Mouse (Mus musculus) gastrocnemius, postnatal 36 days (tissue): Measurements from ENCODE around the gene Duoxa2. TPM values are rescaled to one million over a fixed set of nuclear protein-coding genes. Genes with fewer than 3 reads are reported as not detected.

ENCODE experiments used
- DNase-seq, 2 experiments: peaks; one replicate each; pipeline ENCODE4 v3.0.0; 2022
- intact Hi-C: fragments of 180-260 bp; cut with DNase I; formaldehyde crosslinking; loops from one replicate; pipeline ENCODE4 v1.15.1; 2025
- long read RNA-seq, 2 experiments: library from polyadenylated mRNA; stranded (forward); transcript quantifications; one replicate each; pipeline ENCODE4 v2.0.0; 2021
- total RNA-seq, 2 experiments: library from RNA; stranded (reverse); gene quantifications; 2 replicates each; pipeline ENCODE4 v1.2.3; 2021

Duoxa2 gene
- not detected for total RNA-seq
- long read RNA-seq, experiment 1, partial matches to known transcripts: 0 of 1 reads
- long read RNA-seq, experiment 1, other reads (novel, unspliced or antisense): 0 of 1 reads
- long read RNA-seq, experiment 2: 0 reads

DNA sequence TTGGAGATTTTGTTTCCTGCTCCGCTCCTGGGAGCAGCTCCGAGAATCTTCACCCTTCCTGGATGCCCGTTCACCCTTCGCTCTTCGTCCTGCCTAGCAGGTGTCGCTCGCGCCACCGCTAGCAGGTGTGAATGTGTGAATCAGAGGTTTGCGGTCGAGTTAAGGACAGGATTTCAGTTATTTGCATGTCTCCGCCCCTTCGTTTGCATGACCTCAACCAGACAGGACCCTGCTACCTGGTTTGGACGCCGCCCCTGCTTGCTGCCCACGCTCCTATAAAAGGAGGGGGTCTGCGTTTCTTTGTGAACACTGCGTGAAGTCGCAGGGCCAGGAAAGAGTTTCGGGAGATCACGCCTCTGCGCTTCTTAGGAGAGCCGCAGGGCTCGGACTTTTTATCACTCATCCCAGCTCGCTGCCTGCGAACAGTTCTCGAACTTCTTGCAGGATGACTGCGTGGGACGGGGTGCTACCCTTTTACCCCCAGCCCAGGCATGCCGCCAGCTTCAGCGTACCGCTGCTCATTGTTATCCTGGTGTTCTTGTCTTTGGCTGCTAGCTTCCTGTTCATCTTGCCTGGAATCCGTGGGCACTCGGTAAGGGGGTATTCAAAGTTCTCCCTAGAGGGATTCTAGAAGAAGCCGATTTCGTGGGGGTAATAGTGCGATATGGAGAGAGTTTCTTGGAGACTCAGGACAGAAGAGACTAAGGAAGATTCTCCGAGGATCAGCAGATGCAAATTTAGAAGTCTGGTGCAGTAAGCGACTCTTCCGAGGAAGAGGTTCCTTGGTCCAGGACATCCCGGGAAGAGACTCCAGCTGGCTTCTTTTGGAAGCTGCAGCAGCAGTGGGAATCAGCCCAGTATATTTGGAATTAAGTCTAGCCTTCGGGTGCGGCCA, at the start of gene Duoxa2:
Gene Duoxa2 (plus strand): TSS at position 305 of the 895 bp plus-strand sequence.
- no peak for DNase-seq
- intact Hi-C loops: no loop called here

- intact Hi-C loops: no loop called here
- no peak for DNase-seq
Observed at GRCm38 (mm10) chr2:122255997-122256396, 42.7 kb upstream of the Duoxa2 start.

- DNase-seq: no peak
- intact Hi-C loops: no loop called here
Observed at GRCm38 (mm10) chr2:122260729-122261128, 38.0 kb upstream of the Duoxa2 start.

DNA sequence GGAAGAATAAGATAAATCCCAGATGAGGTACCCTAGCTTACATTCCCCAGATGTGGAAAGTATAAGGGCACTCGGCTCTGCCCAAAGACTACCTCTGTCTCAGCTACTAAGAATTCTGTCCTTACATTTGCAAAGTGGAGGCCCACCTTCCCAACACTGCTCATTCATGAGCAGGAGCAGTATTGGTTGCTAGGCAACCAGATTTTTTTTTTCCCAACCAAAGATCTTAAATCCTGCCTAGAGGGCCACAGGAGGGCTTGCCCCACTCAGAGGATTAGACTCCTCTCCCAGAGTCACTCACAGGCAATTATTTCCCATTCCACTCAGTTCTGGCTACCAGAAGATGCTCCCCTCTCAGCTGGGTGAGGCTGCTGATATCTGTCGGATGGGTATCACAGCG, 34.0 kb upstream of the Duoxa2 start:
- intact Hi-C loops: no loop called here

DNA sequence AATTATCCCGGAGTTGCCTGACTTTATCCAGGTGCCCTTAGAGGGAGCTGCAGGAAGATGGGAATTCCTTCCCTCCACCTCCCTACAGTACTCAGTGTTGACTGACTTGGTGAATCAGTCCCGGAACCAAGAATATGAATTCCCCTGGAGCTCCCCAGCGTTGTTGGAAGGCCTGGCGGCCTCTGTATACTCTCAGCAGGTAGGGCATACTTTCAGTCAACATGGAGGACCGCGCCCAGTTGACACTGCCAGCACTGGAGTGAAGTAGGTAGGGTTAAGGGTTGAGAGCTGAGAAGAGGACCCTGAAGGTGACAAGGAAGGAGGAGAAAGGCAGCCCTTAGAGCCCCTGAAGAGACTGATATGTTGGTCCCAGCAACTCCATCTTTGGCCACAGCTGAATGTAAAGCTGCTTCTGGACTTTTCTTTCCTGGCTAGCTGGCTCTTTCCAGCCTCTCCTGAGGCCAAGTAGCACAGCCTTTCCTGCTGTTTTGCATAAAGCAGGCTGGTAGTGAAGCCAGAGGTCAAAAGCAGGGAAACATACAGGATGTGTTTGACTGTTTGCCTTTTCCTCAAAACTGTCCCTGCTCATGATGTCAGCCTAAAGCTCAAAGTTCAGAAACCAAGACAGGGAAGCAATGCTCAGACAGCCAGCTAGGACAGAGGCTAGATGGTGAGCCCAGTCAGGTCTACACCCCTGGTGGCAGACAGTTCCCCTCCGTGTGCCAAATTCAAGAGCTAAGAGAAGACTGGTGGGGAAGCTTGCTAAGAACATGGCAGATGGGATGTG, 32.1 kb upstream of the Duoxa2 start:
- no peak for DNase-seq
- intact Hi-C loops: no loop called here

More for the DNA sequence above, 34.0 kb upstream of the Duoxa2 start:
- no peak for DNase-seq

DNA sequence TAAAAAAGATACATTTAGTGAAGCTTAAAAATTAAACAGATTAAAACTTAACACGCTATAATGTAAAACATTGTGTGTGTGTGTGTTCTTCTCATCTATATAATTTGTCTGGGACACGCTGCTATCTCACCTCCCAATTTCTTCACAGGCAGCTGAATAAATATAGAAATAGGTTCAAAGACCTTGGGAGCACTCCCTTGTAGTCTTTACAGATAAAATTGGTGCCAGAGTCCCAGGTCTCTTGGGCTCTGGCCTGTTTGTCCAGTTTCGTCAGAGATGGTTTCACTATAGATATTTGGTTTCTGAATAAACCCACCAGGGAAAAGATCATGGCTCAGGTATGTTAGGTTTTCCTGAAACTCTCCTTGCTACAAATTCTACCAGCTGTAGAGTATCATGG, 19.9 kb upstream of the Duoxa2 start:
- DNase-seq: no peak
- intact Hi-C loops: no loop called here

- intact Hi-C loops: no loop called here
- DNase-seq: no peak
Observed at GRCm38 (mm10) chr2:122284091-122284490, 14.6 kb upstream of the Duoxa2 start.

DNA sequence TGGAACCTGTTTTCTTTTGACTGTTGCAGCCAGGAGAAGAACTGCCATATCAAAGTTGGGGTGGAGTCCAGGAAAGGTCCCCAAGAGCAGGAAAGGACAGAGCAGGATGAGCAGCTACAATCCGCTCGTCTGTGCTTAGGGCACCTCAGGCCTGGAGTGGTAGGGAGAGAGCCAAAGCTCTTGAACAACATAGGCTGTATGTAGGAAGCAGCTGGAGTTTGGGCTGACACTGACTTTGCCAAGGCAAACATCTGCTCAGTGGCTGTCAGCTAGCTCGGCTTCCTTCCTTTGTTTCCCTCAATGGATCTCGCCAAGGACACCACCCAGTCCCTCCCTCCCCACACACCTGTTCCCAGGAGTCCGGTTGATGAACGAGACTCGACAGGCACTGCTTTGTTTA, 12.6 kb upstream of the Duoxa2 start:
- intact Hi-C loops: no loop called here
- DNase-seq: no peak

GRCm38 (mm10) chr2:122294916-122295315, 3.8 kb upstream of the Duoxa2 start:
- intact Hi-C loops: no loop called here
- DNase-seq: no peak

- intact Hi-C loops: no loop called here
Observed at GRCm38 (mm10) chr2:122297271-122298095, 1.2 kb upstream of the Duoxa2 start.

GRCm38 (mm10) chr2:122298096-122298499, 602 bp upstream of the Duoxa2 start, which contains the start of gene Duox2:
TSS of gene Duox2 (minus strand) at chr2:122298449.
- intact Hi-C loops: no loop called here
- no peak for DNase-seq

More at GRCm38 (mm10) chr2:122297271-122298095, 1.2 kb upstream of the Duoxa2 start:
- DNase-seq: no peak

DNA sequence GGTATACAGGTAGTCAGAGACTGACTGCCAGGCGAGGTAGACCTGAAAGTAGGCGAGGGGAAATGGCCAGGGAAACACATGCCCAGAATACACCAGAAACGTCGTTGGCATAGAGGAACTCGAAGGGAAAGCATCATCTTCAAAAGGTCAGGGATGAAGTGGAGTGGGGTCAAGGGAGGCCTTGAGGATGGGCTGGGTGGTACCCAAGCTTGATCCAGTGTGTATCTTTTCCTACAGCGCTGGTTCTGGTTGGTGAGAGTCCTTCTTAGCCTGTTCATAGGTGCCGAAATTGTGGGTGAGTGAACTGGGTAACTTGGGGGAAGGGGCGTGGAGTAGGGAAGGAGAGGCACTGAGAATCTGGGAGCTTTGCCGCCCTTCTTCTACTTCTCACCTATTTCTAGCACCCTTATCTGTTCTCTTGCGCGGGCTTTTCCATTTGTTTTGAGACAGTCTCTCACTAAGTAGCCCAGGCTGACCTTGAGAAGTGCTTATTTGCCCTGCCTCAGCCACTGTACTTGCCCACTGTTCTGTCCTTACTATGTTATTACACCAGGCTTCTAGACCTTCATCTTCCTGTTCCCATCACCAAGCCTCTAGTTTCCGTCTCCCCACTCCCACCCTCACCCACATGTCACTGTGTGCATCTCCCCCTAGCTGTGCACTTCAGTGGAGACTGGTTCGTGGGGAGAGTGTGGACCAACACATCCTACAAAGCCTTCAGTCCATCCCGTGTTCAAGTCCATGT, 1.4 kb downstream of the Duoxa2 start:
- no peak for DNase-seq
- intact Hi-C loops: loop anchor here (5.0 kb wide), 1 partner anchor 108 kb away; no protein-coding TSS in a partner anchor

DNA sequence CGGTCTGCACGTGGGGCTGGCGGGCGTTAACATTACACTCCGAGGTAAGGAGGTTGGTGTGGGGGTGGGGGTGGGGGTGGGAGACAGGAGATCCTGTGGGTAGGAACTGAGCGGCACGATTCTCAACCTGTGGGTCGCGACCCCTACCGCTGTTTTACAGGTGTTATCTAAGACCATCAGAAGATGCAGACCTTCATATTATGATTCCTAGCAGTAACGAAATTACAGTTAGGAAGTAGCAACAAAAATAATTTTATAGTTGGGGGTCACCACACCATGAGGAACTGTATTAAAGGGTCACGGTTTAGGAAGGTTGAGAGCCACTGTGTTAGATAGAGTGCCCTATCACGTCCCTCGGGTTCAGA, 1.9 kb downstream of the Duoxa2 start:
- no peak for DNase-seq
- intact Hi-C loops: loop anchor here (5.0 kb wide), 1 partner anchor 108 kb away; no protein-coding TSS in a partner anchor

DNA sequence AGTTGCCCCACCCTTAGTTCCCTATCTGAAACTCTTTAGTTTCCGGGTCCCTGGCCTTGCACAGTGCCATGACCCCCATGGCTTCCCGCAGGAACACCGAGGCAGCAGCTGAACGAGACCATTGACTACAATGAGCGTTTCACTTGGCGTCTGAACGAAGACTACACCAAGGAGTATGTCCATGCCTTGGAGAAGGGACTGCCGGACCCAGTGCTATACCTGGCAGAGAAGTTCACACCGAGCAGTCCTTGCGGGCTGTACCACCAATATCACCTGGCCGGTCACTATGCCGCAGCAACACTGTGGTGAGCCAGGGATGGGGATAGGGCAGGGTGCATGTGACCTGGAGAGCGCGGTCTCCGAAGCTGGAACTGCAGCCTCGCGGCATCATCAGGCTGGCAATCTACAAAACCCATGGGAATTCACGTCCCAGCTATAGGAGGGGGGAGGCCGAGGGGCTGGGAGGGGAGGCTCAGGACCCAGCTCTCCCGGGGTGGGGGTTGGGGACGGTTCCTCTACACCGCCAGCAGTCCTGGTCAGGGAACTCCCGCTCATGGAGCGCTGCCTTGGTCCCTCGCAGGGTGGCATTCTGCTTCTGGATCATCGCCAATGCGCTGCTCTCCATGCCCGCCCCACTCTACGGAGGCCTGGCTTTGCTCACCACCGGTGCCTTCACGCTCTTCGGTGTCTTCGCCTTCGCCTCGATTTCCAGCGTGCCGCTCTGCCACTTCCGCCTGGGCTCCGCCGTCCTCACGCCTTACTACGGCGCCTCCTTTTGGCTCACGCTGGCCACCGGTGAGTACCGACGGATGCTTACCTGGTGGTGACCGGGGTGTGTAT, 2.6 kb downstream of the Duoxa2 start:
- intact Hi-C loops: loop anchor here (5.0 kb wide), 1 partner anchor 109 kb away; no protein-coding TSS in a partner anchor
- DNase-seq: no peak

DNA sequence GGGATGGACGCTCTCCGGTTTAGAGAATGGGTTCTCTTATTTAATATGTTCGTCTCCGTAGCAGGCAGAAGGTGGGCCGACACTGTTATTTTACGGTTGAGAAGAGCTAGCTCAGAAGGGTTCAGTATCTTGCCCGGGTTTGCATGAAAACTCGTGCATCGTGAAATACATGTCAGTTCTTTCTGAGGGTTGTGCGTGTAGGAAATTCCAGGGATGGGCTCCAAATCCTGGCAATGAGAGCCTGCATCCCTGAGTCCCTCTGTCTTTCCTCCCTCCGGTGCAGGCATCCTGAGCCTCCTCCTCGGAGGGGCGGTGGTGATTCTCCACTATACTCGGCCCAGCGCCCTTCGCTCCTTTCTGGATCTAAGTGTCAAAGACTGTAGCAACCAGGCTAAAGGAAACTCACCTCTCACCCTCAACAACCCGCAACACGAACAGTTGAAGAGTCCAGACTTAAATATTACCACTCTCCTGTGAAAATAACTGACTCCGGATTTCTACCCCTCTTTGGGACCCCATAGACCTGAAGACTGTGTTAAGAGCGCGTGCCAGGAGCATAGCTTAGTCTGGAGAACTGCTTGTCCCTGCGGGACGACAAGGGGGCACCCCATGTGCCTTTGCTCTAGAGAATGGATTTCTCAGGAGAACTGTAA, 3.3 kb downstream of the Duoxa2 start:
- no peak for DNase-seq
- intact Hi-C loops: loop anchor here (5.0 kb wide), 1 partner anchor 110 kb away; no protein-coding TSS in a partner anchor

GRCm38 (mm10) chr2:122302574-122303241, 4.0 kb downstream of the Duoxa2 start:
- intact Hi-C loops: loop anchor here (5.0 kb wide), 1 partner anchor 110 kb away; no protein-coding TSS in a partner anchor
- DNase-seq: no peak

- no peak for DNase-seq
- intact Hi-C loops: loop anchor here (5.0 kb wide), 1 partner anchor 112 kb away; no protein-coding TSS in a partner anchor
Observed at GRCm38 (mm10) chr2:122304544-122304943, 5.8 kb downstream of the Duoxa2 start.
